Mouse (Mus musculus): ENCODE measurements around the gene Gm7075. TPM values are rescaled to one million over a fixed set of nuclear protein-coding genes. Genes with fewer than 3 reads are reported as not detected.
"Not testable (repeated sequence)": the region's sequence is repeated elsewhere in the genome, so short reads cannot be mapped to it uniquely, and the experiment has no call there.

Gm7075 gene
- not detected for total RNA-seq (2021)

DNA sequence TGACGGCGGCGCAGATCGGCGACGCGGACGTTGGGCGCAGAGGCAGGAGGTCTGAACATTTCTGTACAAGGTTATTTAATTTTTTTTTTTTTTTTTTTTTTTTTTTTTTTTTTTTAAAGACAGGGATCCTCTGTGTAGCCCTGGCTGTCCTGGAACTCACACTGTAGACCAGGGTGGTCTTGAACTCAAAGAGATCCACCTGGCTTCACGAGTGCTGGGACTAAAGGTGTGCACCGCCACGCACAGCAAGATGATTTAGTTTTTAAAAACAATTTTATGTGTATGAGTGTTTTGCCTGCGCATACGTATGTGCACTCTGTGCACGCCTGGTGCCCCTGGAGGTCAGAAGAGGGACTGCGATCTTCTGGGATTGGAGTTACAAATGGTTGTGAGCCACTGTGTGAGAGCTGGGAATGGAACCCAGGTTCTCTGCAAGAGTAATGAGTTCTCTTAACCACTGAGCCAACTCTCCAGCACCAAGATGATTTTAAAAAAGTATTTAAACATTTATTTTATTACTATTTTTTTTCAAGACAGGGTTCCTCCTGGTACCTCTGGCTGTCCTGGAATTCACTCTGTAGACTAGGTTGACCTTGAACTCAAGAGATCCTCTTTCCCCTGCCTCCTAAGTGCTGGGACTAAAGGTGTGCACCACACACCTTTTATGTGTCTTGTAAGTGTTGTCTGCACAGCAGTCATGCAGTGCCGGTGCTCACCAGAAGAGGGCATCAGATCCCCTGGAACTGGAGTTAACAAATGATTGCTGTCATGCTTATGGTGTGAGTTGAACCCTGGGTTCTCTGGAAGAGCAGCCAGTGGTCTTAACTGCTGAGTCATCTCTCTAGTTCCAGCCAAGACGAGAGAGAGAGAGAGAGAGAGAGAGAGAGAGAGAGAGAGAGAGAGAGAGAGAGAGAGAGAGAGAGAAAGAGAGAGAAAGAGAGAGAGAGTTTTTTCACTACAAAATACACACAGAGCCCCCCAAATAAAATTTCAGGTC is at the start of gene Gm7075:
Gm7075 (minus strand) TSS at position 51 of the 997 bp plus-strand sequence.
- DNase-seq, result peak; percentile 32 to 63
- intact Hi-C loops (cut with DNase I), result loop anchor here (5.0 to 10.0 kb wide), 2 partner anchors 123 to 160 kb away; no protein-coding TSS in a partner anchor

DNA sequence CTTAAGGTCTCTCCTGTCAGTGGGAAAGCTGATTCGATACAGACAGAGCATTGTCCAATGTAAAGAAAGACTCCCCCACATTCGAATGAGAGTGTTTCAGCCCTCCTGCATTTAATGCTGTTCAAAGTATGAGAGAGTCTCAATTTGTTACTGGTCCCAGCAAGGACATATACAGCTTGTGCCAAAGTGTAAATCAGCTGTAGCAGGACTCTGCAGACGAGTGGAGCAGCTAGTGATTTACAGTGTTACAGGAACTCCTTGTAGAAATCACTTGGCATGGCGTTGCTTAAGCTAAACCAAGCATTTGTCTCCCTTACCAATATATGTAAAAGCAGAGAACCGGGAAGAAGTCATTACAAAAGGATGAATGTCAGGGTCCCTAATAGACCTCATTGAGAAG is 39.3 kb upstream of the Gm7075 start:
- DNase-seq, result no peak
- intact Hi-C loops (cut with DNase I), result no loop called here

DNA sequence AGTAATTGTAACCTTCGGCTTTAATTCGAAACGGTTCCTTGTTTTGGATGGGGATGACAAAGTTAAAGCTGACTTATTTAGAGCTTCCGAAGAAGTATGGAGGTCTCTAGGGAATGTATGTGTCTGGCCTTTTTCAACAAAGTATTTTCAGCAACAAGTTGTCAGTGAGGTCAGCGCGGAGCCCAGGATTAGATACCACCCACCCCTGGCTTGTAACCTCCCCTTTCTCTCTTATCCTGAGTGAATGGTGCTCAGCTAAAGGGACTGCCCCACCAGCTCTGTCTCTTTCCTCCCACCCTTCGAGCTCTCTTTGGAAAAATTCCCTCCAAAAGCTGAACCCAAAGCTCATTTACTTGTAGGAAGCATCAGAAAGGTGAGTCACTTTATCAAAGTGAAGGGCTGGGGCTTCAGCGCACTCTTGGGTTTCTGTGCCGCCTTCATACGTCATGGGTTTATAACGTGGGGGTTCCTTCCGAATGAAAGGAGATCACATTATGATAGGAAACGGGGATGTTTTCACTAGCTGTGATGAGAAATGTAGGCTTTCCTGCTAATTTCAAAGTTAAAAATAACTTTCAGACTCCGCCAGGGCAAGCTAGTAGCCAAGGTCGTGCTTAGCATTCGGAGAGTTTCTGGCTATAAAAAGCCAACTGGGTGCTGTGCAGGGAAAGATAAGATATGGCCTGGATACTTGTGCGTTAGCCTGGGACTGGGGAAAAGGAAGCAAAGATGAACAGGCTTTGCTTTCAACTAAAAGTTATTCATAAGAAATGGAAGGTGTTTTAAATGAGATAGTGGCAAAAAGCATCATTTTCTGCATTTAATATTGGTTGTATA is 35.9 kb upstream of the Gm7075 start:
- intact Hi-C loops (cut with DNase I), result loop anchor here (2.0 kb wide), 2 partner anchors 19 to 29 kb away; no protein-coding TSS in a partner anchor
- DNase-seq, result peak; percentile 61 to 65

DNA sequence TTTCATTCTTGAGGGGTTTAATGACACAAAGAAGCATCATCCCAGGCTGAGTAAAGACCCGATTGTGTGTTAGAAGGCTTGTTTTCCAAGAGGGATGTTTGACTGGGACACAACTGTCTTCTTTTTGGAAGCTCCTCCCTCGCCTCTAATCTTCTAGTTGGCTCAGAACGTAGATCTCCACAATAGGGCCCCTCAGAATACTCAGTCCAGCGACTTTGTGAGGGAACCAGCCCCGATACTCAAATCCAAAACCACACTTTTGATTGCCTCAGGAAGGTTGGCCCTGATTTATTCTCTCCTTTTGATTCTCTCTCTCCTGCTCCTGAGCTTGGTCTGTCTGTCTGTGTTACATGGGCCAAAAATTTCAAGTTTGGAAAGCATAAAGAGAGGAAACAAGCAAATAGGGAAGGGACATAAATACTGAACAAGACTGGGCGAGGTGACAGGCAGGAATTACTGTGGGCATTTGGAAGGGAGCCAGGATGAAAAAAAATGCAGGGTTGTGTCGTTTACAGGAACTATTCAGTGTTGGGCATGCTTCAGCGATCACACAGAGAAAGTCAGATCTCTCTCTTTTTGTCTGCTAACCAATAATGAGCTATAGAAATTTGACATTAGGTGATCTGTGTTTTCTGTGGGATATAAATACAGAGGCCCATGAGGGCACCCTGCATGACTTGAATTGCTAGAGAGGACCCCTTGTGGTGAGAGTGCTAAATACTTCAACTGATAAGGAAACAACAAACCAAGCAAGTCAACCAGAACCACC is 33.7 kb upstream of the Gm7075 start:
- intact Hi-C loops (cut with DNase I), result no loop called here
- DNase-seq, result peak; percentile 29 to 53

DNA sequence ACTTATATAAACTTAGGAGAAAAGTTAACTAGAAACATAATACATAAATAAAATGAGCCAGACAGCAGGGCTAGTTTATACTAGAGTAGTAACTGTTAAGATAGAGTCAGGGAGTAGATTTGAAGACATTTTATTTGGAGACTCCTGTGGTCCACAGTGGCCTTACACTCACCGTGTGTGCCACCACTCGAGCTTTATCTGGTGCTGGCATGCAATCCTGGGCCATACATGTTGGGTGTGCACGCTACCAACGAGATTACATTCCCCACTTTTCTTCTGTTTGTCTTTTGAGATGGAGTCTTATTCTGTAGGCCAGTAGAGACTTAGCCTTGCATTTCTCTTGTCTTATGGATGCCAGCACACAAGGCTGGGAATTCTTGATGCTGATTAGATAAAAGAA is 32.3 kb upstream of the Gm7075 start:
- DNase-seq, result no peak
- intact Hi-C loops (cut with DNase I), result no loop called here

DNA sequence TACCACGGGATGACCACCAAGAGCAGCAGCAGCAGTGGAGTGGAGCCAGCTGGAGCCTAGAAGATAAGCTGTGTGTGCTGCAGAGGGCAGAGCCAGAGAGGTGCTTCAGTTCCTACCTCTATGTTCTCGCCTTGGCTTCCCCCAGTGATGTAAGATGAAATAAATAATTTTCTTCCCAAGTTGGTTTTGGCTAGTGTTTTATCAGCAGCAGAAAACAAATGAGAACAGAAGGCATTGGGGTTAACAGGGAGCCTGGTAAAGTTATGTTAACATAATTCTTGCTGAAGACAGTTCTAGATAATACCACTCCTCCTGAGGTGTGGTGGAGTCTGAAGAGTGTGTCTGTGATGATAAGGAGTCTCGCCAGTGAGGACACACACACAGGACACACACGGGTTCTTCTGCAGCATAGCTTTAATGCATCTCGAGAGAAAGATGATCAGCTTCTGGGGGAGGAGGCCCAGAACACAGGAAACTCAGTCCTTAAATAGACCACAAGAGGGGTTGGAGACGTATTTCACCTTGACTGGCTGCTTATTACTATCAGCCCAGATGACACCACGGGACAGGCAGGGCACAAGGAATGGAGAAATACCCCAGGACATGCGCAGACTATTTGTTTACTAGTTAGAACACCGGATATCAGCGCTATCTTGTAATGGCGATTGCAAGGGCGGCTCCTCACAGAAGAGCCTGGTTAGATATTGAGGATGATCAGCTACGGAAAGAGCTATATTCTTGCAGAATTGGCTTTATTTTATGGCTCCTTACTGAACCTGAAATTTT is 23.2 kb upstream of the Gm7075 start:
- intact Hi-C loops (cut with DNase I); DNase-seq: not testable (repeated sequence)

DNA sequence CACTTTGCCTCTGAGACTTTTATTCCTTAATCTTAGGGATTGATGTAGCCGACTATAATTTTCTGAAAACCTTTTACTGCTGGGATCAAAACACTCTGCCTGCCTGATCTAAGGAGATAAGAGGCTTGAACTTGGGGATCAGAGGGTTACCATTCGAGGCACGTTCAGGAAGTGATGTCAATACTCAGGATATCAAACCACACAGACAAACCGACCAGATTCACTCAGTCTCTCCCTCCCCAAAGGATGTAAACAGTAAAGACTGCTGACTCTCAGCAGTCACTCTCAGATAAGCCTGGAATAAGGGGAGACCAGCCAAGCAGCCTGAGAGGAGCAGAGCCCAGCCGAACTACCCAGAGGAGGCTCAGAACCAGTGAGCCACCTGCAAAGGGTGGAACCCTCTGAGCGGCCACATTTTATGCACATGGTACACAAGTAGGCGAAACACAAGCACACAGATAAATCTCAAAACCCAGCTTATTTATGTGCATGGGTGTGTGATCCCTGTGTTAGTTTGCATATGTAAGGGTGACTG is 18.2 kb upstream of the Gm7075 start:
- no peak for DNase-seq
- intact Hi-C loops (cut with DNase I), result no loop called here

DNA sequence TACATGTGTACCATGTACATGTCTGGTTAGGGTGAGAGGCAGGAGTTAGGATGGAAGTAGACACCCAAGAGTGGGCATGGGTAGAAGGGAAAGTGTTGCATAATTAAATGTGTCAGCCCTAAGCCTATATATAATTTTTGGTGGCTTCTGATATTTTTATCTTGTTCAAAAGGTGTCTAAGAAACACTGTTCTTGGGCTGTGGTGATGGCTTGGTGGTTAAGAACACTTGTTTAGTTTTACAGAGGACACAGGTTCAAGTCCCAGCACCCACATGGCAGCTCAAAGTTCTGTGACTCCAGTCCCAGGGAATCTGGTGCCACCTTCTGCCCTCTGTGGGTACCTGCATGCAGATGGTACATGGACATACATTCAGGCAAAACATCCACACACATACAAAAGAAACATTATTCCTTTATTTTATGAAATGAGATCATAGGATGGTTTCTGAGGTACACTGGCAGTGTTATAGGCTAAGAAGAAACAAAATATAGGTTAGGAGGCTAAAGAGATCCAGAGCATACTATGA is 17.2 kb upstream of the Gm7075 start:
- intact Hi-C loops (cut with DNase I), result no loop called here
- DNase-seq, result no peak

DNA sequence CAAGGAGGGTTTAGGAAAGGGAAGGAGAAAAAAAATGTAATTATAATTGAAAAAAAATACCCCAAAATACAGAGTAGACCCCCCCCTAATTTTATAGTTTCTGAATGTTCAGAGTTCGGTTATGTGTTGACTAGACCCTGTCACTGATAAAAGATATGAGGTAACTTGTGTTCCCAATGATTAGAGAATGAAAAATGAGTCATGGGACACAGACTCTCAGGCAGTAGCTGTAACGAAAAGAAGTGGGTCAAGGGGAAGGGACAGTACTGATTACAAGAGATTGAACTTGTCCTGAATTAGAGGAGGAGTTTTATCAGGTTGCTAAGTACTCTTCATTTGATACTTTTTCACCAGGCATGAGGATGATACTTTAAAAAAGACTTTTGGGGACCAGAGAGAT is 11.3 kb upstream of the Gm7075 start:
- DNase-seq, result no peak
- intact Hi-C loops (cut with DNase I), result no loop called here

DNA sequence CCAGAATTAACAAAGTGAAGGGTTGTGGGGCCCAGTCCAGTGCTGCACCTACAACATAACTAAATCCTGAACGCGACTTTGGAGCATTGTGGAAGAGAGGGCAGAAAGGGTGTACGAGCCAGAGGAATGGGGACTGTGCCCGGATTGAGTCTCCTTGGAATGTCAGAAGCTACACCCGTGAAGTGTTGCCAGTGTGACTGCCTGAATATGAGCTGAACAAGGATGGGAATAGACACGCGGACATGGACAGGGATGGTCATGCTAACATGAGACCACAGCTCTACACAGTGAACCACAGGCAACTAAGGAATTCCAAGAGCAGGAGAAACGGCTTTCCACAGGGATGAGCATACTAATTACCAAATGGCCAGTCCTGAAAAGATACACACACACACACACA is 10.5 kb upstream of the Gm7075 start:
- DNase-seq, result no peak
- intact Hi-C loops (cut with DNase I), result no loop called here

DNA sequence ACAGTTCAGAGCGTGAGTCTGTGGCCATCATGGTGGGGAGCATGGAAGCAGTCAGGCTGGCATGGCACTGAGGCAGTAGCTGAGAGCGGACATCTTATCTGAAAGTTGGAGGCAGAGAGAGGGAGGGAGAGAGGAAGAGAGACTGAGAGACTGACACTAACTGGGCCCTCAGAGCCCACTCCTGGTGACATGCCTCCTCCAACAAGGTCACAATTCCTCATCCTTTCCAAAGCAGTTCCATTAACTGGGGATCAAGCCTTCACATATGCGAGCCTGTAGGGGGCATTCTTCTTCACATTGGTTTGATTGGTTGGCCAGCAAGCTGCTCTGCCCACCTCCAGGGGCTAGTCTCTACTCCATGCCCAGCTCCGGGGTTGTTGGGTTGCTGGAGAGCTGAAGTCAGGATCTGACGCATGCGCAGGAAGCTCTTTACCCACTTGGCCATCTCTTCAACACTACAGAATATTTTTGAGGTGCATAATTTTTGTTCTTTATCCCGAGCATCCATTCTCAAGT is 9.7 kb upstream of the Gm7075 start:
- intact Hi-C loops (cut with DNase I), result no loop called here

DNA sequence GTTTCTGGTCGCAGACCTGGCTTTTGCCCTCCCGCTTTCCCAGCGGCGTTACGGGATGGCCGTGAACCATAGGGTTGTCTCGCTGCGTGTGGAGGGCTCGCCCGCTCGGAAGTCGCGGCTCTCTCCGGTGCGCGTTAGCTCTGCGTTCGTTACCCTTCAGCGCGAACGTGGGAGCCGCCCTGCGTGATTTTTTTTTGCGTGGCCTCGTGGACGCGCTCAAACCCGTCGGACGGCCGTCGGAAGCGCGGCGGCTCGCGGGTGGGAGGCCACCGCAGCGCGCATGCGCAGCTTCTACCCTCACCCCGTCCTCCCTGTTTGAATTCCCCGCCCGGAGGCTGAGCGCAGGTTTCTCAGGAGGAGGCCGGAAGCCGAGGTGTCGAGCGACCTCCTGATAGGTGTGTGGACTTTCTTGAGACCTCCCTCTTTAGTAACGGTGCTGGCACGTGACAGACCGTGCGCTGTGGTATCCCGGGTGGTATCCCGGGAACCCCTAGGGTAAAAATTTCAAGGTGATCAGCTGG is 8.3 kb upstream of the Gm7075 start, which contains the start of gene Ctnna3:
Ctnna3 (plus strand) TSS at position 314 of the 521 bp plus-strand sequence.
- intact Hi-C loops (cut with DNase I), result loop anchor here (2.0 to 10.0 kb wide), 3 partner anchors 27 to 115 kb away; no protein-coding TSS in a partner anchor
- peak; percentile 91 for DNase-seq

More for the DNA sequence above, 9.7 kb upstream of the Gm7075 start:
- no peak for DNase-seq

DNA sequence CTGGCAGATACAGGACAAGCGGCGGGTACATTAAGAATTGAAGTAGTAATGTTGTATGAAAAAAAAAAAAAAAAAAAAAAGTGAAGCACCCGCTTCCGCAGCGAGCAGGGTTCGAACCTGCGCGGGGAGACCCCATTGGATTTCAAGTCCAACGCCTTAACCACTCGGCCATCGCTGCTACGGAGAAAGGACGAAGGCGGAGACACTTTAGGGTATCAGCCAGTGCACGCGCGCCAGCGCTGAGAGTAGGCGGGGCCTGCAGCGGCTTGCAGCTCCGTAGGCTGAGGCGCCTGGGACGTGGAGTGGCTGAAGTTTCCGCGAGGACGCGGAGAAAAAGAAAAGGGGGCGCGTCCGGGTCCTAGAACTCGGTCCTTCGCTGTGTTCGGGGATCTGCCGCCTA is 7.8 kb upstream of the Gm7075 start:
- DNase-seq, result peak; percentile 100
- intact Hi-C loops (cut with DNase I), result loop anchor here (2.0 to 10.0 kb wide), 3 partner anchors 27 to 115 kb away; no protein-coding TSS in a partner anchor

DNA sequence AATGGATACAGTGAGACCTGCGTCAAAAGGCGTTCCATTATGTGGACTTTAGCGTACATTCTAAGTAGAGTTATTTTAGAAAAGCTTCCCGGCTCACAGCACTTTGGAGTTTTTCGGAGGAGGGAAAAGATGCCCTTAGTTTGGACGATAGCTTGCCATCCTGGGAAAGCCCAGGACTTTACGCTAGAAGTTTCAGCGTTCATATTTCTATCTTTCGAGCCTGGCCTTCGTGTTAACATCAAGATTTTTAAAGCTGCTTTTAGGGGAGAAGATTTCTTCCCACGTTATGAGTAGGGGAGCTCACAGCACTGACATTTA is 7.4 kb upstream of the Gm7075 start:
- intact Hi-C loops (cut with DNase I), result loop anchor here (2.0 to 10.0 kb wide), 3 partner anchors 28 to 116 kb away; no protein-coding TSS in a partner anchor
- no peak for DNase-seq

DNA sequence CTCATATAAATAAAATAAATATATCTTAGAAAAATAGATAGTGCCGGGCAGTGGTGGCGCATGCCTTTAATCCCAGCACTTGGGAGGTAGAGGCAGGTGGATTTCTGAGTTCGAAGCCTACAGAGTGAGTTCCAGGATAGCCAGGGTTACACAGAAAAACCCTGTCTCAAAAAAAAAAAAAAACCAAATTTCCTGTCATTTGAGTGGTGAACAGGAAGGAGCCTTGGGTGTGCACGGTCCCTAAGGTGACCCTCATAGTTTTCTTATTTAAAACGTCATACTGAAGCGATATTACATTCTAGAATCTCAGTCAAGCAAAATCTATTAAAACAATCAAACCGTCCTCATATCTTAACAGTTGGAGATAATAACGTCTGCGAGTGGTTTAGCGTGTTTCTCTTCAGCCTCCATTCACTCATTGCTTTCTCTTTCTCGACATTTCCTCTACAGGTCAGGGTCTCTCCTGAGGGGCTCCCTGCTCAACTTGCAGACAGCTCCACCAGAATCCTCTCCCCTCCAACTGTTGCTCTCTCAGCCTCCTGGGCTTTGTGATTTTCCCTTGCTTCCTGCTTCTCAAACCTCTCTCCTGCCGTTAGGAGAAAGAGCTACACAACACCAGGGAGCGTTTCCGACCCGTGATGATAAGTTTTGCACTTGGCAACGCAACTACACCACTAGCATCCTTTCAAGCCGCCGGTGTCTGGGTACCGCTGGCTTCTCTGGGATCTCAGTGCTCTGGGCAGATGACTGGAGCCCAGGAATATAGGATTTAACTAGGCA is 6.8 kb upstream of the Gm7075 start:
- DNase-seq, result peak; percentile 40 to 60
- intact Hi-C loops (cut with DNase I), result loop anchor here (2.0 to 10.0 kb wide), 3 partner anchors 28 to 116 kb away; no protein-coding TSS in a partner anchor

DNA sequence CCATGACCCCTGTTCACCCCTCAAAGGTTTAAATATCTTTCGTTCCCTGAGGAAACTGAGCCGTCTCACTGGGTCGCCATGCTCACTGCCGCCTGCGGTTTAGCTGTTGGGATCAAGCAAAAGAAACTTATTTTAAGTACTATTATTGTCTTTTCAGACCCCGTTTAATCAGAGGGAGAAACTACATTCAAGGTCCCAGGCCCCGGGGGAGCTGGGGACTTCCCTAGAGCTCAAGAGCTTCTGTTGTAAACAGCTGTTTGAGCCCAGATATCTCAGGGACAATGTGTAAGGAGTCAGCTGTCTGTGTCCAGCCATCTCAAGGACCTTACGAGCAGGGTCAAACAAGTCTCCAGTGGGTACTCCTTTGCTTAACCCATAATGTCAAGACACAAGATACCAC is 5.6 kb upstream of the Gm7075 start:
- peak in 1 of 2 experiments; percentile 13 for DNase-seq
- intact Hi-C loops (cut with DNase I), result loop anchor here (10.0 kb wide), 1 partner anchor 118 kb away; no protein-coding TSS in a partner anchor

DNA sequence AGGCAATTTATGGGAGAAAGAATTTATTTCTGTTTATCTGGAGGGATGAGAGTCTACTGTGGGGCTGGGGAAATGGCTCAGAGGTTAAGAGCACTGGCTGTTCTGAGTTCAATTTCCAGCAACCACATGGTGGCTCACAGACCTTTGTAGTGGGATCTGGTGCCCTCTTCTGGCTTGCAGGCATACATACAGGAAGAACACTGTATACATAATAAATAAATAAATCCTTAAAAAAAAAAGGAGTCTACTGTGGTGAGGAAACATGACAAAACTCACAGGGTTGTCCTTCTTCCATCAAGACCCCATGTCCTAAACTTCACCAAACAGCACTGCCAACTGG is 2.9 kb upstream of the Gm7075 start:
- intact Hi-C loops (cut with DNase I), result loop anchor here (5.0 to 10.0 kb wide), 2 partner anchors 120 to 158 kb away; no protein-coding TSS in a partner anchor
- DNase-seq, result peak; percentile 42 to 58
